Comparison of ENCODE assay signal across 8 mouse cellular contexts in the genomic region with DNA sequence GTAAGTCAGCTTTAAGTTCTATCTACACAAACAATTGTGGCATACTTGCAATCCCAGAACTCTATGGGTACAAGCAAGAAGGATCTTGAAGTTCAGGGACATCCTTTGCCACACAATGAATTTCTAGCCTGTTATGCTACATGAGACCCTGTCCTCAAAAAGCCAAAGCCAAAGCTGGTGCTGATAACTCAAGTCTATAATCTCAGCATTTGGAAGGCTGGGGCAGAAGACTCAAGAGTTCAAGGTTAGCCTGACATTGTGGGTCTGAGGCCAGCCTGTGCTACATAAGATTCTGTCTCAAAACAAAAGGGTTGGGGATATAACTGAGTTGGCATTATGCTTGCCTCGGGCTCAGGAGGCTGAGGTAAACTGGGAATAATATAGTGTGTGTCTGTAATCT. TPM values are rescaled to one million over a fixed set of nuclear protein-coding genes. Genes with fewer than 3 reads are reported as not detected.
DNase-seq lines count a peak whose midpoint lies in the region; ATAC-seq and TF ChIP-seq lines count a peak whose summit lies in the region.

No protein-coding gene starts in this region.

- H3K9me3 ChIP-seq in kidney, embryonic 14.5 days (ENCODE audit: control insufficient read depth, low read length): peaks cover 4% of the 10 kb centered on the region; the same call in 1 of the 2 replicates
- peaks cover 3% of the 10 kb centered on the region; the same call in 1 of the 2 replicates for H3K9me3 ChIP-seq in embryonic facial prominence, embryonic 10.5 days
- no peaks in the 10 kb centered on the region for H3K9me3 ChIP-seq in hindbrain, embryonic 16.5 days (ENCODE audit: control insufficient read depth, low read length)
- no peaks in the 10 kb centered on the region for H3K9me3 ChIP-seq in midbrain, embryonic 15.5 days

- peaks cover 8% of the 10 kb centered on the region for H3K4me1 ChIP-seq in kidney, embryonic 14.5 days (ENCODE audit: control insufficient read depth, insufficient read depth, low read length)
- H3K4me1 ChIP-seq in embryonic facial prominence, embryonic 10.5 days: peaks cover 14% of the 10 kb centered on the region
- H3K4me1 ChIP-seq in hindbrain, embryonic 16.5 days (ENCODE audit: control insufficient read depth, insufficient read depth, low read depth, low read length): peaks cover 14% of the 10 kb centered on the region
- peaks cover 24% of the 10 kb centered on the region for H3K4me1 ChIP-seq in midbrain, embryonic 15.5 days
- no peaks in the 10 kb centered on the region; the same call in 1 of the 2 replicates for H3K4me1 ChIP-seq in cerebellum, adult 2 months (ENCODE audit: control insufficient read depth, insufficient read depth, low read length)

- WGBS in kidney, embryonic 14.5 days: 43% methylated on average over 1 of the region's 1 CpGs
- 77% methylated on average over 1 of the region's 1 CpGs for WGBS in embryonic facial prominence, embryonic 10.5 days
- WGBS in hindbrain, embryonic 16.5 days: 65% methylated on average over 1 of the region's 1 CpGs
- WGBS in midbrain, embryonic 15.5 days: 75% methylated on average over 1 of the region's 1 CpGs
- WGBS in cerebellum, adult 2 months: 74% methylated on average over 1 of the region's 1 CpGs

- TF ChIP-seq POLR2A in cerebellum, adult 2 months (IDR thresholded peaks at IDR 0.05; ENCODE audit: borderline replicate concordance, insufficient read depth, low read length): no peak

- no peak overlapping the region for H3K27ac ChIP-seq in kidney, embryonic 14.5 days (ENCODE audit: low read depth, low read length)
- peak overlapping the region; percentile 97 for H3K27ac ChIP-seq in embryonic facial prominence, embryonic 10.5 days (replicated peaks)
- no peak overlapping the region for H3K27ac ChIP-seq in hindbrain, embryonic 16.5 days (ENCODE audit: low read depth, low read length)
- 0 out of 2 replicates have a peak overlapping the region, but pooled peaks have one; percentile 8 for H3K27ac ChIP-seq in midbrain, embryonic 15.5 days
- H3K27ac ChIP-seq in cerebellum, adult 2 months (ENCODE audit: insufficient read depth, low read length): no peak overlapping the region

- peak overlapping the region; percentile 86 for H3K4me3 ChIP-seq in kidney, embryonic 14.5 days (ENCODE audit: low read length)
- peak overlapping the region; percentile 78 for H3K4me3 ChIP-seq in embryonic facial prominence, embryonic 10.5 days
- H3K4me3 ChIP-seq in hindbrain, embryonic 16.5 days (ENCODE audit: low read length): peak overlapping the region; percentile 75
- peak overlapping the region; percentile 91 for H3K4me3 ChIP-seq in midbrain, embryonic 15.5 days
- H3K4me3 ChIP-seq in cerebellum, adult 2 months (replicated peaks; ENCODE audit: insufficient read depth, low read depth, low read length): no peak overlapping the region

- peak overlapping the region; percentile 71 for H3K4me2 ChIP-seq in kidney, embryonic 14.5 days (replicated peaks; ENCODE audit: low read depth, low read length)
- peak overlapping the region; percentile 73 for H3K4me2 ChIP-seq in hindbrain, embryonic 16.5 days (ENCODE audit: low read length)
- peak overlapping the region; percentile 58 for H3K4me2 ChIP-seq in midbrain, embryonic 15.5 days

- no peak for TF ChIP-seq CTCF in cerebellum, adult 2 months (IDR thresholded peaks at IDR 0.05; ENCODE audit: borderline replicate concordance, insufficient read depth, low read depth, low read length)

- H3K36me3 ChIP-seq in kidney, embryonic 14.5 days (ENCODE audit: control insufficient read depth, insufficient read depth, low read length): peaks cover 13% of the 10 kb centered on the region
- H3K36me3 ChIP-seq in embryonic facial prominence, embryonic 10.5 days (replicated peaks): peaks cover 36% of the 10 kb centered on the region
- peaks cover 7% of the 10 kb centered on the region for H3K36me3 ChIP-seq in hindbrain, embryonic 16.5 days (ENCODE audit: control insufficient read depth, insufficient read depth, low read length)
- peaks cover 4% of the 10 kb centered on the region; the same call in 1 of the 2 replicates for H3K36me3 ChIP-seq in midbrain, embryonic 15.5 days (replicated peaks)

- H3K9ac ChIP-seq in kidney, embryonic 14.5 days (ENCODE audit: low read depth, low read length): peak overlapping the region; percentile 78; the same call in 1 of the 2 replicates
- H3K9ac ChIP-seq in hindbrain, embryonic 16.5 days (ENCODE audit: low read depth, low read length): peak overlapping the region; percentile 22; the same call in 1 of the 2 replicates
- no peak overlapping the region; the same call in 1 of the 2 replicates for H3K9ac ChIP-seq in midbrain, embryonic 15.5 days

- no peak for DNase-seq in kidney, postnatal 4 days
- DNase-seq in embryonic facial prominence, embryonic 10.5 days (ENCODE audit: low spot score): no peak
- no peak for DNase-seq in ovary, adult 18-20 months (ENCODE audit: low spot score)
- DNase-seq in cerebellum, adult 2 months: no peak
- no peak for DNase-seq in embryo, embryonic 9.5 days (ENCODE audit: extremely low spot score)

- ATAC-seq in kidney, embryonic 14.5 days (ENCODE audit: low FRiP score, low TSS enrichment): no peak
- no peak for ATAC-seq in hindbrain, embryonic 16.5 days
- no peak for ATAC-seq in midbrain, embryonic 15.5 days (replicated peaks)

- H3K27me3 ChIP-seq in kidney, embryonic 14.5 days (ENCODE audit: control insufficient read depth, insufficient read depth, low read length): no peaks in the 10 kb centered on the region
- H3K27me3 ChIP-seq in embryonic facial prominence, embryonic 10.5 days (replicated peaks; ENCODE audit: low read depth, poor library complexity, severe bottlenecking): no peaks in the 10 kb centered on the region
- no peaks in the 10 kb centered on the region for H3K27me3 ChIP-seq in hindbrain, embryonic 16.5 days (replicated peaks; ENCODE audit: control insufficient read depth, insufficient read depth, low read length)
- no peaks in the 10 kb centered on the region for H3K27me3 ChIP-seq in midbrain, embryonic 15.5 days (replicated peaks)
- H3K27me3 ChIP-seq in cerebellum, adult 2 months (ENCODE audit: control insufficient read depth, insufficient read depth, low read length): no peaks in the 10 kb centered on the region

RNA-seq across cellular contexts. Expression of gene Amn1, which starts 1.1 kb away (rescaled TPM):
- 32.5 and 35.7 TPM in 2 replicates for polyA plus RNA-seq in kidney, embryonic 14.5 days (2014; fragmentation: Nextera tagmentation; extraction: Ambion mirVana)
- polyA plus RNA-seq in embryonic facial prominence, embryonic 10.5 days (2016; fragmentation: Nextera tagmentation; extraction: Ambion mirVana): 40.2 and 45.1 TPM in 2 replicates
- polyA plus RNA-seq in hindbrain, embryonic 16.5 days (2015; fragmentation: Nextera tagmentation; extraction: Ambion mirVana): 89.8 and 93.6 TPM in 2 replicates
- 104 and 105 TPM in 2 replicates for polyA plus RNA-seq in midbrain, embryonic 15.5 days (2015; fragmentation: Nextera tagmentation; extraction: Ambion mirVana)
- 19.0 and 27.1 TPM in 2 replicates for polyA plus RNA-seq in cerebellum, adult 2 months (2012; rRNA removed)

RNA-seq across cellular contexts. Expression of gene Etfbkmt, which starts 47.7 kb away (rescaled TPM):
- polyA plus RNA-seq in kidney, embryonic 14.5 days (2014; fragmentation: Nextera tagmentation; extraction: Ambion mirVana): 20.5 and 23.0 TPM in 2 replicates
- polyA plus RNA-seq in embryonic facial prominence, embryonic 10.5 days (2016; fragmentation: Nextera tagmentation; extraction: Ambion mirVana): 13.9 and 16.1 TPM in 2 replicates
- polyA plus RNA-seq in hindbrain, embryonic 16.5 days (2015; fragmentation: Nextera tagmentation; extraction: Ambion mirVana): 7.6 and 8.0 TPM in 2 replicates
- polyA plus RNA-seq in midbrain, embryonic 15.5 days (2015; fragmentation: Nextera tagmentation; extraction: Ambion mirVana): 6.8 and 9.8 TPM in 2 replicates
- 3.7 and 5.6 TPM in 2 replicates for polyA plus RNA-seq in cerebellum, adult 2 months (2012; rRNA removed)

RNA-seq across cellular contexts. Expression of gene Gm10203, which starts 57.4 kb away (rescaled TPM):
- polyA plus RNA-seq in kidney, embryonic 14.5 days (2014; fragmentation: Nextera tagmentation; extraction: Ambion mirVana): not detected in 2 replicates
- polyA plus RNA-seq in embryonic facial prominence, embryonic 10.5 days (2016; fragmentation: Nextera tagmentation; extraction: Ambion mirVana): not detected in 2 replicates
- polyA plus RNA-seq in hindbrain, embryonic 16.5 days (2015; fragmentation: Nextera tagmentation; extraction: Ambion mirVana): not detected in 2 replicates
- polyA plus RNA-seq in midbrain, embryonic 15.5 days (2015; fragmentation: Nextera tagmentation; extraction: Ambion mirVana): not detected in 2 replicates
- not detected in 2 replicates for polyA plus RNA-seq in cerebellum, adult 2 months (2012; rRNA removed)

Comparison
In these comparisons a context has a peak if more than half of its experiments do, and no peak if none do; other contexts are left out.
1. H3K27ac ChIP-seq: peak in embryonic facial prominence, embryonic 10.5 days (single experiment) and midbrain, embryonic 15.5 days (single experiment); none in kidney, embryonic 14.5 days (single experiment), hindbrain, embryonic 16.5 days (single experiment) and cerebellum, adult 2 months (single experiment).
2. Peak in every context shown above with its lines, with median percentiles within 50 percentile points of each other: H3K4me2 ChIP-seq.